Mouse (Mus musculus) liver, postnatal 0 days (tissue): Measurements from ENCODE around the gene Slc37a4. TPM values are rescaled to one million over a fixed set of nuclear protein-coding genes. Genes with fewer than 3 reads are reported as not detected.
A peak's percentile ranks its signal among the peaks of the same experiment; 100 is the strongest.
"Not testable (repeated sequence)": the region's sequence is repeated elsewhere in the genome, so short reads cannot be mapped to it uniquely, and the experiment has no call there.

Experiments
- ATAC-seq: fragments of 200-750 bp; cut with Nextera tagmentation; 2 replicates; pipeline ENCODE4 v1.8.0; 2017; ENCODE audit warnings: mild to moderate bottlenecking, moderate library complexity
- DNase-seq: peaks from one replicate; pipeline ENCODE4 v3.0.0-alpha.2; 2016
- H3K27ac ChIP-seq: fragments of 300-500 bp; sonication (generic); 2 replicates; pipeline ENCODE4 v1.5.1; 2014; ENCODE audit warnings: antibody characterized with exemption, moderate library complexity, mild to moderate bottlenecking, low read depth
- H3K27me3 ChIP-seq: fragments of 300-500 bp; sonication (generic); 2 replicates; pipeline ENCODE4 v1.6.1; 2014; ENCODE audit warnings: low read length, control low read depth, mixed read lengths; ENCODE audit not compliant: insufficient read depth
- H3K36me3 ChIP-seq: fragments of 300-500 bp; sonication (generic); replicated peaks from 2 replicates; pipeline ENCODE4 v1.6.1; 2014; ENCODE audit warnings: mild to moderate bottlenecking, control low read depth, low read length, moderate library complexity, mixed read lengths; ENCODE audit not compliant: insufficient read depth
- H3K4me1 ChIP-seq: fragments of 300-500 bp; sonication (generic); 2 replicates; pipeline ENCODE4 v1.6.1; 2014; ENCODE audit warnings: antibody characterized with exemption, mild to moderate bottlenecking, control low read depth; ENCODE audit not compliant: insufficient read depth
- H3K4me2 ChIP-seq: fragments of 300-500 bp; sonication (generic); 2 replicates; pipeline ENCODE4 v1.6.1; 2014; ENCODE audit warnings: low read depth, mild to moderate bottlenecking, low read length, moderate library complexity, mixed read lengths
- H3K4me3 ChIP-seq: fragments of 300-500 bp; sonication (generic); 2 replicates; pipeline ENCODE4 v1.5.1; 2014; ENCODE audit warnings: low read depth, low read length
- H3K9ac ChIP-seq: fragments of 300-500 bp; sonication (generic); replicated peaks from 2 replicates; pipeline ENCODE4 v1.6.1; 2014; ENCODE audit warnings: mild to moderate bottlenecking, moderate library complexity
- H3K9me3 ChIP-seq: fragments of 300-500 bp; sonication (generic); 2 replicates; pipeline ENCODE4 v1.6.1; 2016; ENCODE audit warnings: mild to moderate bottlenecking, control low read depth, low read length, mixed read lengths
- CTCF ChIP-seq: sonication (generic); IDR thresholded peaks from 2 replicates; pipeline ENCODE4 v1.5.1; 2016; ENCODE audit warnings: antibody characterized with exemption, low read depth
- EP300 ChIP-seq: IDR thresholded peaks from 2 replicates; pipeline ENCODE4 v1.6.1; 2016; ENCODE audit warnings: antibody characterized with exemption, low read depth, mild to moderate bottlenecking
- WGBS: fragments of 180-500 bp; shearing (Covaris S2); extraction: QIAGEN DNeasy Blood & Tissue Kit; methylation state at CpG from one replicate; pipeline ENCODE4 v1.1.7; 2014; ENCODE audit not compliant: insufficient replicate concordance; 5-methylcytosine and 5-hydroxymethylcytosine counted together
- polyA plus RNA-seq: library from polyadenylated mRNA; unstranded; fragments of >200 nt; fragmentation: Nextera tagmentation; extraction: Ambion mirVana; gene quantifications from 2 replicates; pipeline ENCODE4 v1.2.1, GENCODE M21; 2015

Gene Slc37a4
- polyA plus RNA-seq, 1 experiment from 2014 or later = 188 TPM

- peaks cover 8% of the 10 kb centered on the region for H3K4me1 ChIP-seq
- H3K27ac ChIP-seq = peak overlapping the region; percentile 93
- H3K4me3 ChIP-seq = peak overlapping the region; percentile 79
- no peak for DNase-seq
- no peaks in the 10 kb centered on the region for H3K9me3 ChIP-seq
- H3K9ac ChIP-seq = peak overlapping the region; percentile 85
- H3K36me3 ChIP-seq = peaks cover 50% of the 10 kb centered on the region
- H3K4me2 ChIP-seq = peak overlapping the region; percentile 95
- 84% methylated on average over 6 of the region's 6 CpGs for WGBS
- TF ChIP-seq CTCF (no peak), EP300 (no peak)
- no peaks in the 10 kb centered on the region for H3K27me3 ChIP-seq
- no peak for ATAC-seq
Observed at GRCm38 (mm10) chr9:44399795-44400114, 3.1 kb downstream of the Slc37a4 start.

- no peak for TF ChIP-seq CTCF
- TF ChIP-seq EP300 = peak; percentile 43; the same call in 1 of the 2 replicates
- 54% methylated on average over 4 of the region's 4 CpGs for WGBS
- H3K27me3 ChIP-seq = no peaks in the 10 kb centered on the region
- H3K4me2 ChIP-seq = peak overlapping the region; percentile 95
- peak; percentile 33 for ATAC-seq
- H3K9me3 ChIP-seq = no peaks in the 10 kb centered on the region
- H3K4me3 ChIP-seq = peak overlapping the region; percentile 8; the same call in 1 of the 2 replicates
- peak overlapping the region; percentile 85 for H3K9ac ChIP-seq
- peaks cover 56% of the 10 kb centered on the region for H3K36me3 ChIP-seq
- H3K4me1 ChIP-seq = peaks cover 12% of the 10 kb centered on the region
- DNase-seq = peak; percentile 62
- peak overlapping the region; percentile 93 for H3K27ac ChIP-seq
Observed at GRCm38 (mm10) chr9:44401081-44401480, 4.4 kb downstream of the Slc37a4 start.

GRCm38 (mm10) chr9:44405011-44405410, 8.4 kb downstream of the Slc37a4 start:
- Histone ChIP-seq H3K4me1 (peaks cover 20% of the 10 kb centered on the region), H3K9ac (no peak overlapping the region), H3K4me3 (no peak overlapping the region), H3K27me3 (no peaks in the 10 kb centered on the region), H3K9me3 (no peaks in the 10 kb centered on the region), H3K4me2 (no peak overlapping the region), H3K27ac (no peak overlapping the region; the same call in 1 of the 2 replicates), H3K36me3 (peaks cover 61% of the 10 kb centered on the region)
- 73% methylated on average over 3 of the region's 3 CpGs for WGBS
- no peak for DNase-seq
- no peak for TF ChIP-seq CTCF
- TF ChIP-seq EP300 = no peak
- ATAC-seq = no peak

- WGBS = under 1% methylated on average over 51 of the region's 51 CpGs
- H3K36me3 ChIP-seq = peaks cover 59% of the 10 kb centered on the region
- H3K4me3 ChIP-seq = peak within 1 kb of the TSS; percentile 84
- peaks cover 17% of the 10 kb centered on the region for H3K4me1 ChIP-seq
- DNase-seq = peak; percentile 96
- TF ChIP-seq CTCF (peak; percentile 1; the same call in 1 of the 2 replicates), EP300 (peak; percentile 52)
- peak within 1 kb of the TSS; percentile 70 for H3K4me2 ChIP-seq
- H3K27ac ChIP-seq = peak within 1 kb of the TSS; percentile 91
- peak within 1 kb of the TSS; percentile 87 for H3K9ac ChIP-seq
- peak; percentile 93 for ATAC-seq
- H3K9me3 ChIP-seq = no peaks in the 10 kb centered on the region
- H3K27me3 ChIP-seq = no peaks in the 10 kb centered on the region
Observed at GRCm38 (mm10) chr9:44406906-44407751, 10.5 kb downstream of the Slc37a4 start, which contains the start of the genes Rps25 and Trappc4. Gene Rps25 (plus strand): TSS chr9:44407139. Gene Trappc4 (minus strand): TSS chr9:44407600.

GRCm38 (mm10) chr9:44407752-44408097, 11.1 kb downstream of the Slc37a4 start:
- Histone ChIP-seq H3K9me3 (no peaks in the 10 kb centered on the region), H3K36me3 (peaks cover 59% of the 10 kb centered on the region), H3K4me1 (peaks cover 17% of the 10 kb centered on the region), H3K4me3 (peak overlapping the region; percentile 84), H3K9ac (peak overlapping the region; percentile 87), H3K27ac (peak overlapping the region; percentile 91), H3K4me2 (peak overlapping the region; percentile 70), H3K27me3 (no peaks in the 10 kb centered on the region)
- DNase-seq = no peak
- TF ChIP-seq EP300 (no peak; the same call in 1 of the 2 replicates), CTCF (no peak)
- WGBS = under 1% methylated on average over 24 of the region's 24 CpGs
- no peak for ATAC-seq

GRCm38 (mm10) chr9:44408693-44409092, 12.0 kb downstream of the Slc37a4 start:
- not testable (repeated sequence) for DNase-seq, H3K27me3 ChIP-seq, ATAC-seq, H3K9me3 ChIP-seq, H3K27ac ChIP-seq
- Histone ChIP-seq H3K4me1 (peaks cover 17% of the 10 kb centered on the region), H3K4me3 (peak overlapping the region; percentile 84), H3K4me2 (peak overlapping the region; percentile 70), H3K36me3 (peaks cover 60% of the 10 kb centered on the region), H3K9ac (peak overlapping the region; percentile 87; the same call in 1 of the 2 replicates)
- WGBS = 68% methylated on average over 9 of the region's 9 CpGs
